Mouse (Mus musculus) layer of hippocampus, postnatal 10 days (tissue): ENCODE data around the gene Slx4ip. TPM values are rescaled to one million over a fixed set of nuclear protein-coding genes. Genes with fewer than 3 reads are reported as not detected.

Source experiments
- total RNA-seq, 2 experiments: library from RNA; stranded (reverse); gene quantifications; 2 replicates each; pipeline ENCODE4 v1.2.3; 2021

Gene Slx4ip
- total RNA-seq, 2 experiments from 2014 or later, result 6.1 to 7.9 TPM

Other genes starting within 250 kb of the Slx4ip start
- 1,000 to 10,000 TPM; 1,087 to 1,219 TPM for gene Snap25, start 177.8 kb upstream of the Slx4ip start, total RNA-seq
- 10 to 100 TPM in 1 of 2 experiments, 1 to 10 TPM in 1; 5.0 to 11.8 TPM for gene AL731706.2, start 5.5 kb upstream of the Slx4ip start, total RNA-seq
- 10 to 100 TPM; 14.7 to 20.4 TPM for gene AL731706.1, start 171 bp downstream of the Slx4ip start, total RNA-seq
- gene Mkks, start 171 bp downstream of the Slx4ip start, total RNA-seq, result 10 to 100 TPM; 16.7 to 18.9 TPM
- gene Jag1, start 225.4 kb downstream of the Slx4ip start, total RNA-seq, result 1 to 10 TPM; 9.4 to 9.7 TPM